Mouse (Mus musculus): ENCODE data around the gene Pde4b. TPM values are rescaled to one million over a fixed set of nuclear protein-coding genes. Genes with fewer than 3 reads are reported as not detected.

Pde4b gene
- polyA plus RNA-seq, 1 experiment from 2014 or later, result 2.5 TPM

DNA sequence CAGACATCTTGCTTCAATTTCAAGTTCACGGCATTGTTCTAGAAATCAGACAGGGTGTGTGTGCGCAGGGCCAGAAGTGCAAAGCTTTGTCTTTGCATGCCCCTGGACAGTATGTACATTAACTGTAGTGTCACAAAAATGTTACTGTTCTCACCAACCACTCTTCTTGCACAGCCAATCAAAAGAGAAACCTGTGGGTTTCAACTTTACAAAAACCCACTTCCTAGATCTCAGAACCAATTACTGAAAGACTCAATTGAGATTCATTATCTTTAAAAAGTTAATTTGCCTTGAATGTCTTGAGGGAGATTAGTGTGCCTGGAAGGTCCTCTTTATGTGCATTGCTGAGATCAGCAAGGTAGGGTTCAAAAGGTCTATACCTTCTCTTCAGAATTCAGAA lies 431.0 kb downstream of the Pde4b start:
- in situ Hi-C loops (cut with MboI; ENCODE audit: low pct_unique_long_range_greater_than_20kb), result no loop called here
- ChIA-PET CTCF (interaction anchor here (1.4 kb wide), 1 partner anchor 17 kb away, joined by 3 read pairs; no protein-coding TSS in a partner anchor), POLR2A (no interaction called here)
- DNase-seq (ENCODE audit: low read depth, low spot score) (no peak), ATAC-seq (no peak)
- H3K27me3 ChIP-seq, result no peaks in the 10 kb centered on the region
- TF ChIP-seq CTCF (IDR thresholded peaks at IDR 0.05), result no peak

DNA sequence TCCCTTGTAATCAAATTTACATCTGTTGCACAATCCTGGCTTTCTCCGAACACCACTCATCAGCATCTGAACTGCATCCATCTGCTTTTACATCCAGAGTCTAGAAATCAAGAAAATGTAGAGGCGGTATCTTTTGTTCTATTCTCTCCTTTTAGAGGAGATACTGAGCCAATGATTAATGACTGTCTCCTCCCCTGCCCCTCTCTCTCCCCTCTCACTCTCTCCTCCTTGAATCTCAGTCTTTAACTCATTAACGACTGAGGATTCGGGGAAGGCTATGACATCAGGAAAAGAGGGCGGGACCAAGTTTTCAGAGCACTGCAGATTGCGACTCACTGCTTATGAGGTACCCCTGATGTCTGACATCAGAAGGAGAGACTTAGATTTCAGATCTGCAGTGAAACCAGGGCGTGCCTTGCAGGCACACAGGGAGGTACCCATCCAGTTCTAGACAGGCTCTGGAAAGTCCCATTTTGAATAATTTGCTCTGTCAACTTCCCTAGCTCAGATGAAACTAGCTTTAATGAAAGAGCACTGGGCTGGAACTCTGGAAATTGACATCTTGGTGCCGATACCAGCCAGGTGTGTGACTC lies 433.4 kb downstream of the Pde4b start:
- in situ Hi-C loops (cut with MboI; ENCODE audit: low pct_unique_long_range_greater_than_20kb), result no loop called here
- ChIA-PET CTCF (no interaction called here), POLR2A (no interaction called here)
- H3K27me3 ChIP-seq, result no peaks in the 10 kb centered on the region
- no peak for TF ChIP-seq CTCF (IDR thresholded peaks at IDR 0.05)
- no peak for DNase-seq (ENCODE audit: low read depth, low spot score)
- no peak for ATAC-seq

DNA sequence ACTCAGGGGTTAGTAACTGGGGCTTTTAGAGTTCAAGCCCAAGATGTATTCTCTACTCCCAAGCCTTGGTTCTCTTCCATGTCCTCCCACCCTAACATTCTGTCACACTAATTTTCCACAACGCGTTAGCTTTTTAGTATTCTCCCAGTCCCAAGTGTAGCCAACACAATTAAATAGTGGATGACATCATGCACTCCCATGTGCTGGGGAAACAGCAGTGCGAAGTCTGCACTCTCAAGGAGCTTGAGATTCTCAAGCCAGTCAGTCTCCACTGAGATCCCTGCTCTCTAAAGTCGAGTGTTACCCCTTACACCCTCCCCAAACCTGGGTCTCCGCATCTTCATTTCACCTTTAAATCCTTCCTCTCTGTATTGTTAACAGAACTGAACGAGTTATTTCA lies 434.1 kb downstream of the Pde4b start:
- DNase-seq (ENCODE audit: low read depth, low spot score) (no peak), ATAC-seq (no peak)
- CTCF ChIA-PET, result no interaction called here
- H3K27me3 ChIP-seq, result no peaks in the 10 kb centered on the region
- no peak for TF ChIP-seq CTCF (IDR thresholded peaks at IDR 0.05)
- in situ Hi-C loops (cut with MboI; ENCODE audit: low pct_unique_long_range_greater_than_20kb), result no loop called here
- POLR2A ChIA-PET, result no interaction called here

DNA sequence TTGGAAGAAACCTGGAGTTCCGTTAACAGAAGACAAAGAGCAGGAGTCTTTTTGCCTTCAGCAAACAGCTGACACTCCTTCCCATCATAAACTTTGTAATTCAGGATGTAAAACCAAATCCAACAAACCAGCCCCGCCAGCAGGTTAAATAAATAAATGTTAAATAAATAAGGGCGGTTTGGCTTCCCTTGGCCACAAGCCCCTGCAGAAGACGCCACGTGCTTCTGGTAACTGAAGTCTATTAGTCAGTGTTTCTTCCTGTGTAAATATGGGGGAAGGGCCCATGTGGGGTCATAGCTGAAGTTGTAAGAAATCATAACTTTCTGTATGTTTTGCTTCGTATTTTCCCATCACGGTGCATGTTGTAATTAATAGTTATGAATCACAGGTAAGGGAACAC lies 440.0 kb downstream of the Pde4b start:
- H3K27me3 ChIP-seq, result no peaks in the 10 kb centered on the region
- CTCF ChIA-PET, result no interaction called here
- in situ Hi-C loops (cut with MboI; ENCODE audit: low pct_unique_long_range_greater_than_20kb), result no loop called here
- DNase-seq (ENCODE audit: low read depth, low spot score) (no peak), ATAC-seq (no peak)
- no peak for TF ChIP-seq CTCF (IDR thresholded peaks at IDR 0.05)
- POLR2A ChIA-PET, result no interaction called here

DNA sequence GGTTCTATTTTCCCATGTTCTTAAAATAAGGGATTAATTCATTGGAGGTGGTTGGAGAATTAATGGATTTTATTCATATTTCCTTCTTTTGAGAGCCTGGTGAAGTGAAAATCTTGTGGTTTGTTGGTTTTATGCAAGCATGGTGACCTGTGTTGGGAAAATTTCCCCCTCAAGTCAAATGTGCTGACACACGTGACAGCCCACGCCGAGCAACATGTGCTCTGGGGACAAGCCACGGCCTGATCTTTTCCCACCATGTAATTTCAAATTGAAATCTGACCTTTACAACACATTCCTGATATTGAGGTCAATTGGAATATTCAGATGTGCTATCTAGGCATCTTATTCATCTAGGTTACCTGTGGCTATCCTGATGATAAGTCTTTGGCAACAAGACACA lies 443.5 kb downstream of the Pde4b start:
- no peak for TF ChIP-seq CTCF (IDR thresholded peaks at IDR 0.05)
- CTCF ChIA-PET, result no interaction called here
- no peaks in the 10 kb centered on the region for H3K27me3 ChIP-seq
- ATAC-seq (no peak), DNase-seq (ENCODE audit: low read depth, low spot score) (no peak)
- POLR2A ChIA-PET, result no interaction called here
- in situ Hi-C loops (cut with MboI; ENCODE audit: low pct_unique_long_range_greater_than_20kb), result no loop called here

DNA sequence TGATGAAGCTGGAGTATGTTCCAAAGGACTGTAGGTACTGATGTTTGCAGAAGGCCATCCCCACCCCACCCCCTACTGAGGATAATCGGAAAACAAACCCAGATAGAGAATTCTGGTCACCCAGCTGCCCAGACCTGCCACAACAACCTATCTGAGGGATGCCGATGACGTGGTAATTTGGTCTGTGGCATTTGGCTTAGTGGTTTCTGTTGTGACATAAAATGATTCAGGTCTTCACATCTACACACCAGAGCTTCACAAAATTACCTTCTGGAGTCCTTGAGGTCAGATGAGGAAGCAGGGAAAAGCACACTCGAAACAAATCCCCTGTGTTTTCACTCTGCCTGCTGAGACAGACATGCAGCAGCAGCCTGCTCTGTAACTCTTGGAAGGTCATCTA lies 444.4 kb downstream of the Pde4b start:
- CTCF ChIA-PET, result no interaction called here
- ATAC-seq (no peak), DNase-seq (ENCODE audit: low read depth, low spot score) (no peak)
- no peak for TF ChIP-seq CTCF (IDR thresholded peaks at IDR 0.05)
- in situ Hi-C loops (cut with MboI; ENCODE audit: low pct_unique_long_range_greater_than_20kb), result no loop called here
- H3K27me3 ChIP-seq, result no peaks in the 10 kb centered on the region
- POLR2A ChIA-PET, result no interaction called here

DNA sequence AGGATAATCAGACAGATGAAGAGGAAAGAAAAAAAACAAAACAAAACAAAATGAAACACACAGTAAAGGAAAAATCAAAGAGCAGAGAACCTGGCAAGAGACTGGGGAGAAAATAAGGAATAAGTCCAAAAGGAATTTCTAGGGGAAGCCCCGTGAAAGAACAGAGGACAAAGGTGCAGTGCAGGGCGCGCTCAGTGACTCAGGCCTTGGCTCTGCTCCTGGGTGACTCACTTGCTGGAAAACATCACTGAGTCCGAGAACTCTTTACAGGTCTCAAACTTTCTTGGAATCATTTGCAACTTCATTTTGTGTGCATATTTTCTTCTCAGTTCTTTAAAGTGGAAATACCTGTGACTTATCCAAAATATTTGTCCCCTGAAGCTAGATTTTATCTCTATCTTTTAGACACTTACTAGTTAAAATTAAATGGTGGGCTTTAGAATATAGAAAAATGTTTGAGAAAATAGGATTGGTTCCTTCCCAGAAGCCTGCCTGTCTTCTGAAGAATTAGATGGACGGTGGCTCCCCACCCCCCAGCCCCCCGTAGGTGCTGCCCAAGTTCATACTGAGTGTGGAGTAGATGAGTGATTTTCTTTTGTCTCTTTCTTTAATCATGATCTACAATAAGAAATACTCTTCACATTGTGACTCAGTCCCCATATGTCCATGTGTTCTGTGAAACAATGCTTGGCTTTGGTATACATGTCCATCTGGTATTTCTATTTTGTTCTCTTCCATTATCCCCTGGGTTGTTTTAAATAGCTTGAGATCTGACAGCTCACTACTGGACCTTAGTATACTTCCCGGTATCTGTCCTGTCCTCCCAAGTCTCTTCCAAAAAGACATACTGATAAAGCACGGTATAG lies 446.1 kb downstream of the Pde4b start:
- ChIA-PET POLR2A (no interaction called here), CTCF (interaction anchor here (1.0 kb wide), 1 partner anchor 17 kb away, joined by 3 read pairs; no protein-coding TSS in a partner anchor)
- DNase-seq (ENCODE audit: low read depth, low spot score) (peak; percentile 34), ATAC-seq (peak; percentile 93)
- H3K27me3 ChIP-seq, result no peaks in the 10 kb centered on the region
- in situ Hi-C loops (cut with MboI; ENCODE audit: low pct_unique_long_range_greater_than_20kb), result no loop called here
- TF ChIP-seq CTCF (IDR thresholded peaks at IDR 0.05), result no peak

DNA sequence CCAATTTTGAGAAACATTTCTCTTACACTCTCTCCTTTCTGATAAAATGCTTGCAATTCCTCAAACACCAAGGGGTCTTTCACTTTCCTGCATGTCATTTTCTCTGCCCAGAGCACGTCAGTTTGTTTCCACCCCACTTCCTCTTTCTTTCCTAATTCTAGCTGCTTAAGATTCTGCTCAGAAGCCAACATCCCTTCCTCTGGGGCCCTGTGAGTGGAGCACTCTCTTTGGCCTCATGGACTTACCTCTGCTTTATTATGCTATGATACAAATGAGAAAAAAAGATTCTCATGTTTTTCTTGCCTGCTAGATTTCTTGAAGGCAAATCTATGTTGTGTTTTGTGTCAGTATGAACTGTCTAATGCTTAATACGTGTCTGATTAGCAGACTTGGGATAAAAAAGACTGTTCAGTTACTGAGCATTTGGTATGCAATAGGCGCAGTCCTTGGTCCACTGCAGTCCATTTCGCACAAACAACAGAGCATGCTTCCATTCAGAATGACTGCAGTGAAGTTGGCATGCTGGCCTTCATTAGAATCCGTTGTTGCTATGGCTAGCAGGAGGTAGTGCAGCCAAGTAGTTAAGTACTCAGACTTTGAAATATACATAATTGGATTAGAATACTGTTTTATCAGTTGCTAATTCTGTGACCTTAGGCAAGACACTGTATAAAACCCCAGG lies 446.8 kb downstream of the Pde4b start:
- in situ Hi-C loops (cut with MboI; ENCODE audit: low pct_unique_long_range_greater_than_20kb), result no loop called here
- DNase-seq (ENCODE audit: low read depth, low spot score) (no peak), ATAC-seq (no peak)
- no peak for TF ChIP-seq CTCF (IDR thresholded peaks at IDR 0.05)
- CTCF ChIA-PET, result interaction anchor here (1.0 kb wide), 1 partner anchor 17 kb away, joined by 3 read pairs; no protein-coding TSS in a partner anchor
- POLR2A ChIA-PET, result no interaction called here
- no peaks in the 10 kb centered on the region for H3K27me3 ChIP-seq

DNA sequence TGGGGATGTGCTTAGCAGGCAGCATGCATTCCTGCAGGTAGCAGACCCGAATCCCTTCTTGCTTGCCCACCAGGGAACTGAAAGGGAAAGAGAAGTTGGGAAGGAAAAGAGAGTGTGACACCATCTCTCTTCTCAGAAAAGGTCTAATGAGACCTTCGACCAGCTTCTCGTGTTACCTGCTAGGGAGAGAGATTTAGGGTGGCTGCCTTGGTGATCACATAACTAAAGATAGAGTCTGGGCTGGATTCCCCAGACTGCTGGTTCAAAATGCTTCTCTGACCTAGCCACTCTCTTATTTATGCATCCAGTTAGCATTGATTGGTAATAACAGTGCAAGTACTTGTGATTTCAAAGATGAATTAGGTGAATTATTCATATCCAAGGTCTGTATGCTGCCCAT lies 448.5 kb downstream of the Pde4b start:
- in situ Hi-C loops (cut with MboI; ENCODE audit: low pct_unique_long_range_greater_than_20kb), result no loop called here
- TF ChIP-seq CTCF (IDR thresholded peaks at IDR 0.05), result no peak
- no peaks in the 10 kb centered on the region for H3K27me3 ChIP-seq
- ChIA-PET CTCF (interaction anchor here (0.7 kb wide), 1 partner anchor 17 kb away, joined by 3 read pairs; no protein-coding TSS in a partner anchor), POLR2A (no interaction called here)
- DNase-seq (ENCODE audit: low read depth, low spot score) (no peak), ATAC-seq (no peak)

DNA sequence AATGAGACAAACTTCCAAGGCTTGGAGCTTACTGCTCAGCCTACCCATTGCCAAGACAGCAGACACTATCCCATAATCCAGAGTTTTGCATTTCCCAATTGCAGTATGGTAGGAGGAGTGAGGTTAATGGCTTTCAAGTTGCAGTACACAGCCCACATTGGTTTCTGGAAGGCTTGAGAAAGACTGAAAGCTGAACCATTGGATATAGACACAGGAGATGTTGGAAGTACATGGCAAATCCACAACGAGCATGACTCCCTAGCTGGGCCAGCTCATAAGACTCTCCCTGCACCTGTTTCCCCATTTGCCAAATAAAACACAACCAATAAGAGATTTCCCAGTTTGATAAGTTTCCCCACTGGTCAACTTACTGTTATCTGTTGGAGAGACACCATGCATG lies 450.9 kb downstream of the Pde4b start:
- TF ChIP-seq CTCF (IDR thresholded peaks at IDR 0.05), result no peak
- DNase-seq (ENCODE audit: low read depth, low spot score) (no peak), ATAC-seq (no peak)
- ChIA-PET POLR2A (no interaction called here), CTCF (interaction anchor here (1.2 kb wide), 1 partner anchor 13 kb away, joined by 3 read pairs; no protein-coding TSS in a partner anchor)
- no peaks in the 10 kb centered on the region for H3K27me3 ChIP-seq
- in situ Hi-C loops (cut with MboI; ENCODE audit: low pct_unique_long_range_greater_than_20kb), result no loop called here

DNA sequence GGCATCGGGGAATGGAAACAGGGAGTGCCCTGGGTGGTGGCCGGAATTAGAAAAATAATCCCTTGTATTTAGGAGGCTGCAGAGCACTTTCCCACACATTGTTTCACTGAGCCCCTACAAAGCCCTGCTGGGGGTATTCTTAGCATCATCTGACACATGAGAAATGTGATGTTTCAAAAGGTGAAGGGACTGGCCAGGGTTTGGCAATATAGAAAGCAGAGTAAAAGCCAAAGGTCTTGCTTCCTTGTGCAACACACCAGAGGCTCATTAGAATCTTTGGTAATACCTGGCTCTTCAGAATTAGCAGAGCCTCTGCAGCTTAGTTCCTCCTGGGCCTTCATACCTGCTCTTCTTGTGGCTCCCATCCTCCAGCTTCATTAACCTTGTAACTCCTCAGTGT lies 451.4 kb downstream of the Pde4b start:
- in situ Hi-C loops (cut with MboI; ENCODE audit: low pct_unique_long_range_greater_than_20kb), result no loop called here
- ATAC-seq, result no peak

More for the DNA sequence above, 451.4 kb downstream of the Pde4b start:
- H3K27me3 ChIP-seq, result no peaks in the 10 kb centered on the region
- no peak for TF ChIP-seq CTCF (IDR thresholded peaks at IDR 0.05)
- ChIA-PET POLR2A (no interaction called here), CTCF (no interaction called here)
- DNase-seq (ENCODE audit: low read depth, low spot score), result no peak
